Mouse (Mus musculus): ENCODE measurements around the gene Atp6v0a4. TPM values are rescaled to one million over a fixed set of nuclear protein-coding genes. Genes with fewer than 3 reads are reported as not detected.

Atp6v0a4 gene
- polyA plus RNA-seq, 1 experiment, result 0.01 TPM

DNA sequence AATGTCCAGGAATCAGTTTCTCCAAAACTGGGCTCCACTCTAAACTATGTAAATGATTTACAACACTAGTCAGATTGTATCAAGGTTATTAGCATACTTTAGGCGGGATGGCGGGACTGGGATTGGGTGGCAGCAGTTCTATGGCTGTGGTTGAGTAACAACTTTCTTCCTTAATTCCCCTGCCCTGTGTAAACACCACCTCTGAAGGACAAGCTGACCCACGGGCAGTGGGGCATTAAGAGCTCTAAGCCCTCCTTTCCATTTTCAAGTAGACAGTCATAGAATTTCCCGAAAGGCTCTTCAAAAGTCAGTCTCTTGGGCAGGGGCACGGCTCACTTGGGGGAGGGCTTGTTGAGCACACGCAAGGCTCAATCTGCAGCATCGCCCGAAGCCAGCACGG is 13.5 kb downstream of the Atp6v0a4 start:
- H3K4me3 ChIP-seq, result no peak overlapping the region
- no peak for TF ChIP-seq E2F4 (IDR thresholded peaks at IDR 0.05; ENCODE audit: insufficient read depth)
- TF ChIP-seq MAX (IDR thresholded peaks at IDR 0.05; ENCODE audit: low read depth), result no peak
- no peak for TF ChIP-seq MYOG (IDR thresholded peaks at IDR 0.05; ENCODE audit: control insufficient read depth in 1 of 3, insufficient read depth in 1 of 3, insufficient read length in 2 of 3, low read depth in 2 of 3)
- TF ChIP-seq REST (IDR thresholded peaks at IDR 0.05; ENCODE audit: insufficient read depth, insufficient read length), result no peak
- TF ChIP-seq POLR2AphosphoS2 (IDR thresholded peaks at IDR 0.05; ENCODE audit: insufficient read length, low read depth), result no peak
- no peak for TF ChIP-seq TCF12 (IDR thresholded peaks at IDR 0.05; ENCODE audit: insufficient read depth, poor library complexity, severe bottlenecking)
- TF ChIP-seq CEBPB (IDR thresholded peaks at IDR 0.05; ENCODE audit: insufficient read depth, poor library complexity, severe bottlenecking), result no peak
- TF ChIP-seq USF1 (IDR thresholded peaks at IDR 0.05; ENCODE audit: low read depth), result no peak
- TF ChIP-seq TCF3 (IDR thresholded peaks at IDR 0.05; ENCODE audit: insufficient read length, low read depth), result no peak
- TF ChIP-seq POLR2A (IDR thresholded peaks at IDR 0.05; ENCODE audit: insufficient read length, low read depth), result no peak
- no peak for TF ChIP-seq MYOD1 (IDR thresholded peaks at IDR 0.05; ENCODE audit: control insufficient read depth in 1 of 3, insufficient read length in 2 of 3, low read depth in 2 of 3)
- TF ChIP-seq SRF (IDR thresholded peaks at IDR 0.05; ENCODE audit: control insufficient read depth, insufficient read length, low read depth), result no peak
- H3ac ChIP-seq (ENCODE audit: control insufficient read depth, insufficient read length), result no peak overlapping the region
- no peaks in the 10 kb centered on the region for H3K79me2 ChIP-seq (ENCODE audit: control insufficient read depth, insufficient read depth)
- no peaks in the 10 kb centered on the region for H3K27me3 ChIP-seq (ENCODE audit: control insufficient read depth, insufficient read depth, insufficient read length)
- H3K36me3 ChIP-seq (ENCODE audit: control insufficient read depth, insufficient read depth), result no peaks in the 10 kb centered on the region
- no peak overlapping the region for H3K4me2 ChIP-seq (ENCODE audit: low read depth)

GRCm38 (mm10) chr6:38109871-38110270 is 14.5 kb downstream of the Atp6v0a4 start:
- H3K36me3 ChIP-seq (ENCODE audit: control insufficient read depth, insufficient read depth), result no peaks in the 10 kb centered on the region
- H3K4me2 ChIP-seq (ENCODE audit: low read depth), result no peak overlapping the region
- H3ac ChIP-seq (ENCODE audit: control insufficient read depth, insufficient read length), result no peak overlapping the region
- no peaks in the 10 kb centered on the region for H3K79me2 ChIP-seq (ENCODE audit: control insufficient read depth, insufficient read depth)
- no peaks in the 10 kb centered on the region for H3K27me3 ChIP-seq (ENCODE audit: control insufficient read depth, insufficient read depth, insufficient read length)
- TF ChIP-seq REST (IDR thresholded peaks at IDR 0.05; ENCODE audit: insufficient read depth, insufficient read length) (no peak), POLR2AphosphoS2 (IDR thresholded peaks at IDR 0.05; ENCODE audit: insufficient read length, low read depth) (no peak), E2F4 (IDR thresholded peaks at IDR 0.05; ENCODE audit: insufficient read depth) (no peak), SRF (IDR thresholded peaks at IDR 0.05; ENCODE audit: control insufficient read depth, insufficient read length, low read depth) (no peak), MAX (IDR thresholded peaks at IDR 0.05; ENCODE audit: low read depth) (no peak), MYOD1 (IDR thresholded peaks at IDR 0.05; ENCODE audit: control insufficient read depth in 1 of 3, insufficient read length in 2 of 3, low read depth in 2 of 3) (no peak), TCF3 (IDR thresholded peaks at IDR 0.05; ENCODE audit: insufficient read length, low read depth) (no peak), MYOG (IDR thresholded peaks at IDR 0.05; ENCODE audit: control insufficient read depth in 1 of 3, insufficient read depth in 1 of 3, insufficient read length in 2 of 3, low read depth in 2 of 3) (no peak), POLR2A (IDR thresholded peaks at IDR 0.05; ENCODE audit: insufficient read length, low read depth) (no peak)
- no peak overlapping the region for H3K4me3 ChIP-seq

- Histone ChIP-seq H3K27me3 (ENCODE audit: control insufficient read depth, insufficient read depth, insufficient read length) (no peaks in the 10 kb centered on the region), H3K4me3 (no peak within 1 kb of the TSS), H3K79me2 (ENCODE audit: control insufficient read depth, insufficient read depth) (no peaks in the 10 kb centered on the region), H3K36me3 (ENCODE audit: control insufficient read depth, insufficient read depth) (no peaks in the 10 kb centered on the region), H3ac (ENCODE audit: control insufficient read depth, insufficient read length) (no peak within 1 kb of the TSS), H3K4me2 (ENCODE audit: low read depth) (no peak within 1 kb of the TSS)
- TF ChIP-seq MYOD1 (IDR thresholded peaks at IDR 0.05; ENCODE audit: control insufficient read depth in 1 of 3, insufficient read length in 2 of 3, low read depth in 2 of 3) (no peak), TCF12 (IDR thresholded peaks at IDR 0.05; ENCODE audit: insufficient read depth, poor library complexity, severe bottlenecking) (no peak), CEBPB (IDR thresholded peaks at IDR 0.05; ENCODE audit: insufficient read depth, poor library complexity, severe bottlenecking) (no peak), POLR2A (IDR thresholded peaks at IDR 0.05; ENCODE audit: insufficient read length, low read depth) (no peak), REST (IDR thresholded peaks at IDR 0.05; ENCODE audit: insufficient read depth, insufficient read length) (no peak), TCF3 (IDR thresholded peaks at IDR 0.05; ENCODE audit: insufficient read length, low read depth) (no peak), POLR2AphosphoS2 (IDR thresholded peaks at IDR 0.05; ENCODE audit: insufficient read length, low read depth) (no peak), SRF (IDR thresholded peaks at IDR 0.05; ENCODE audit: control insufficient read depth, insufficient read length, low read depth) (no peak), MAX (IDR thresholded peaks at IDR 0.05; ENCODE audit: low read depth) (no peak), MYOG (IDR thresholded peaks at IDR 0.05; ENCODE audit: control insufficient read depth in 1 of 3, insufficient read depth in 1 of 3, insufficient read length in 2 of 3, low read depth in 2 of 3) (no peak)
These were observed 15.1 kb downstream of the Atp6v0a4 start, which contains the start of gene Tmem213 for GRCm38 (mm10) chr6:38109160-38109795. Gene Tmem213 (plus strand): TSS chr6:38109255.

- Histone ChIP-seq H3K4me3 (no peak overlapping the region), H3K4me2 (ENCODE audit: low read depth) (no peak overlapping the region), H3K79me2 (ENCODE audit: control insufficient read depth, insufficient read depth) (no peaks in the 10 kb centered on the region), H3K27me3 (ENCODE audit: control insufficient read depth, insufficient read depth, insufficient read length) (no peaks in the 10 kb centered on the region), H3ac (ENCODE audit: control insufficient read depth, insufficient read length) (no peak overlapping the region), H3K36me3 (ENCODE audit: control insufficient read depth, insufficient read depth) (no peaks in the 10 kb centered on the region)
- TF ChIP-seq POLR2A (IDR thresholded peaks at IDR 0.05; ENCODE audit: insufficient read length, low read depth), result no peak
- TF ChIP-seq REST (IDR thresholded peaks at IDR 0.05; ENCODE audit: insufficient read depth, insufficient read length), result no peak
- TF ChIP-seq POLR2AphosphoS2 (IDR thresholded peaks at IDR 0.05; ENCODE audit: insufficient read length, low read depth), result no peak
- TF ChIP-seq MYOG (IDR thresholded peaks at IDR 0.05; ENCODE audit: control insufficient read depth in 1 of 3, insufficient read depth in 1 of 3, insufficient read length in 2 of 3, low read depth in 2 of 3), result no peak
- no peak for TF ChIP-seq TCF3 (IDR thresholded peaks at IDR 0.05; ENCODE audit: insufficient read length, low read depth)
- no peak for TF ChIP-seq CEBPB (IDR thresholded peaks at IDR 0.05; ENCODE audit: insufficient read depth, poor library complexity, severe bottlenecking)
- TF ChIP-seq MAX (IDR thresholded peaks at IDR 0.05; ENCODE audit: low read depth), result no peak
- TF ChIP-seq MYOD1 (IDR thresholded peaks at IDR 0.05; ENCODE audit: control insufficient read depth in 1 of 3, insufficient read length in 2 of 3, low read depth in 2 of 3), result no peak
- TF ChIP-seq USF1 (IDR thresholded peaks at IDR 0.05; ENCODE audit: low read depth), result no peak
These were observed 15.9 kb downstream of the Atp6v0a4 start for GRCm38 (mm10) chr6:38108449-38108848.
